Mouse (Mus musculus) liver, embryonic 14.5 days (tissue): ENCODE measurements around the gene Fmnl1.

Experiments
- CTCF ChIP-seq: IDR thresholded peaks from 2 replicates; pipeline ENCODE4 v1.5.1; 2016; ENCODE audit warnings: antibody characterized with exemption, low read depth, control low read depth
- EP300 ChIP-seq: IDR thresholded peaks from 2 replicates; pipeline ENCODE4 v1.6.1; 2016; ENCODE audit warnings: antibody characterized with exemption, low read depth

- no peak for TF ChIP-seq CTCF
- no peak for TF ChIP-seq EP300
These were observed 11.0 kb downstream of the Fmnl1 start for GRCm38 (mm10) chr11:103181911-103182310.
